Mouse (Mus musculus): ENCODE data around the gene St5. TPM values are rescaled to one million over a fixed set of nuclear protein-coding genes. Genes with fewer than 3 reads are reported as not detected.

The St5 gene
- total RNA-seq, 1 experiment = 25.6 TPM

- DNase-seq (ENCODE audit: low read depth, low spot score) = no peak
- Histone ChIP-seq H3K4me3 (ENCODE audit: insufficient read depth in 1 of 2, low read depth in 1 of 2, low read length in 2 of 2, poor library complexity in 1 of 2, severe bottlenecking in 1 of 2) (peak overlapping the region in 1 of 2 experiments; percentile 29; a peak in 1 of 4 replicates), H3K27ac (ENCODE audit: insufficient read depth, low read depth, low read length, poor library complexity, severe bottlenecking) (no peak overlapping the region), H3K36me3 (ENCODE audit: control insufficient read depth, insufficient read depth, low read length, poor library complexity, severe bottlenecking) (no peaks in the 10 kb centered on the region), H3K4me1 (ENCODE audit: control insufficient read depth in 2 of 2, insufficient read depth in 2 of 2, low read length in 2 of 2, poor library complexity in 1 of 2) (peaks cover 2 to 18% of the 10 kb centered on the region in 2 experiments; a peak in 1 of 4 replicates), H3K9me3 (ENCODE audit: control insufficient read depth, insufficient read depth, low read depth, low read length) (no peaks in the 10 kb centered on the region), H3K9ac (ENCODE audit: insufficient read depth, low read depth, low read length, poor library complexity, severe bottlenecking) (no peak overlapping the region)
- TF ChIP-seq ZC3H11A (IDR thresholded peaks at IDR 0.05; ENCODE audit: borderline replicate concordance, low read depth, low read length) (no peak), CHD2 (IDR thresholded peaks at IDR 0.05; ENCODE audit: low read depth, low read length) (no peak), ZNF384 (IDR thresholded peaks at IDR 0.05; ENCODE audit: low read depth, low read length) (no peak), MAFK (IDR thresholded peaks at IDR 0.05; ENCODE audit: insufficient read depth, low read depth, low read length) (no peak), HCFC1 (IDR thresholded peaks at IDR 0.05; ENCODE audit: borderline replicate concordance, insufficient read depth, low read length) (no peak)
- in situ Hi-C loops (cut with MboI; ENCODE audit: low sequenced_read_pairs in 2 of 2, unreplicated experiment in 2 of 2) = no loop called here
These were observed 87.8 kb downstream of the St5 start for GRCm38 (mm10) chr7:109615601-109616000.

DNA sequence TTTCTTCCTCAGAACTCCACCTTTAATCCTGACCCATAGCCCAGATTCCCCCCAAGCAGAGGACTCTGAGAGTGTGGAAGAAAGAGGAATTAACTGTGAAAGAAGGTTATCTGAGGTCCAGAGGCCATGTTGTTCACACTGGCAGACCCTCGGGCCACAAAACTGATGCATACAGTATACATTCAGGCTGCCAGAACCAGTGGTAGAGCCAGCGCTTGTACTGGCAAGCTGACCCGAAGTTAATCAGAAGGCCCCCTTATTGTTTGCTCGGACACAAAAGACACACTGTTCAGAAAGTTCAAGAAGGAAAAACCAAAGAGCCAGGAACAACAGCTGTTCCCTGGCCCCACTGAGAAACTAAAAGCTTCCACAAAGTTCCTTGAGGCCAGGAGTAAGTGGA is 88.5 kb downstream of the St5 start:
- no peak for TF ChIP-seq MAFK (IDR thresholded peaks at IDR 0.05; ENCODE audit: insufficient read depth, low read depth, low read length)
- no peak for TF ChIP-seq CHD2 (IDR thresholded peaks at IDR 0.05; ENCODE audit: low read depth, low read length)
- TF ChIP-seq ZNF384 (IDR thresholded peaks at IDR 0.05; ENCODE audit: low read depth, low read length) = no peak
- no peak for TF ChIP-seq ZC3H11A (IDR thresholded peaks at IDR 0.05; ENCODE audit: borderline replicate concordance, low read depth, low read length)
- TF ChIP-seq HCFC1 (IDR thresholded peaks at IDR 0.05; ENCODE audit: borderline replicate concordance, insufficient read depth, low read length) = no peak
- no peak overlapping the region for H3K9ac ChIP-seq (ENCODE audit: insufficient read depth, low read depth, low read length, poor library complexity, severe bottlenecking)
- in situ Hi-C loops (cut with MboI; ENCODE audit: low sequenced_read_pairs in 2 of 2, unreplicated experiment in 2 of 2) = no loop called here
- DNase-seq (ENCODE audit: low read depth, low spot score) = no peak
- H3K4me1 ChIP-seq (ENCODE audit: control insufficient read depth in 2 of 2, insufficient read depth in 2 of 2, low read length in 2 of 2, poor library complexity in 1 of 2) = peaks cover 2 to 20% of the 10 kb centered on the region in 2 experiments; a peak in 1 of 4 replicates
- H3K27ac ChIP-seq (ENCODE audit: insufficient read depth, low read depth, low read length, poor library complexity, severe bottlenecking) = no peak overlapping the region
- H3K36me3 ChIP-seq (ENCODE audit: control insufficient read depth, insufficient read depth, low read length, poor library complexity, severe bottlenecking) = no peaks in the 10 kb centered on the region
- no peak overlapping the region for H3K4me3 ChIP-seq (ENCODE audit: insufficient read depth in 1 of 2, low read depth in 1 of 2, low read length in 2 of 2, poor library complexity in 1 of 2, severe bottlenecking in 1 of 2)
- no peaks in the 10 kb centered on the region for H3K9me3 ChIP-seq (ENCODE audit: control insufficient read depth, insufficient read depth, low read depth, low read length)

GRCm38 (mm10) chr7:109613531-109614021 is 89.8 kb downstream of the St5 start:
- Histone ChIP-seq H3K4me1 (ENCODE audit: control insufficient read depth in 2 of 2, insufficient read depth in 2 of 2, low read length in 2 of 2, poor library complexity in 1 of 2) (peaks cover 8 to 29% of the 10 kb centered on the region in 2 experiments; a peak in 2 of 4 replicates), H3K36me3 (ENCODE audit: control insufficient read depth, insufficient read depth, low read length, poor library complexity, severe bottlenecking) (no peaks in the 10 kb centered on the region), H3K9ac (ENCODE audit: insufficient read depth, low read depth, low read length, poor library complexity, severe bottlenecking) (no peak overlapping the region; the same call in 1 of the 2 replicates), H3K27ac (ENCODE audit: insufficient read depth, low read depth, low read length, poor library complexity, severe bottlenecking) (no peak overlapping the region; the same call in 1 of the 2 replicates), H3K4me3 (ENCODE audit: insufficient read depth in 1 of 2, low read depth in 1 of 2, low read length in 2 of 2, poor library complexity in 1 of 2, severe bottlenecking in 1 of 2) (peak overlapping the region in 1 of 2 experiments; percentile 14; a peak in 2 of 4 replicates), H3K9me3 (ENCODE audit: control insufficient read depth, insufficient read depth, low read depth, low read length) (no peaks in the 10 kb centered on the region)
- no peak for DNase-seq (ENCODE audit: low read depth, low spot score)
- TF ChIP-seq ZC3H11A (IDR thresholded peaks at IDR 0.05; ENCODE audit: borderline replicate concordance, low read depth, low read length) (0 out of 2 replicates have a peak, but pooled peaks have one; percentile 1), MAFK (IDR thresholded peaks at IDR 0.05; ENCODE audit: insufficient read depth, low read depth, low read length) (no peak), ZNF384 (IDR thresholded peaks at IDR 0.05; ENCODE audit: low read depth, low read length) (no peak), CHD2 (IDR thresholded peaks at IDR 0.05; ENCODE audit: low read depth, low read length) (no peak), HCFC1 (IDR thresholded peaks at IDR 0.05; ENCODE audit: borderline replicate concordance, insufficient read depth, low read length) (no peak)
- in situ Hi-C loops (cut with MboI; ENCODE audit: low sequenced_read_pairs in 2 of 2, unreplicated experiment in 2 of 2) = no loop called here

DNA sequence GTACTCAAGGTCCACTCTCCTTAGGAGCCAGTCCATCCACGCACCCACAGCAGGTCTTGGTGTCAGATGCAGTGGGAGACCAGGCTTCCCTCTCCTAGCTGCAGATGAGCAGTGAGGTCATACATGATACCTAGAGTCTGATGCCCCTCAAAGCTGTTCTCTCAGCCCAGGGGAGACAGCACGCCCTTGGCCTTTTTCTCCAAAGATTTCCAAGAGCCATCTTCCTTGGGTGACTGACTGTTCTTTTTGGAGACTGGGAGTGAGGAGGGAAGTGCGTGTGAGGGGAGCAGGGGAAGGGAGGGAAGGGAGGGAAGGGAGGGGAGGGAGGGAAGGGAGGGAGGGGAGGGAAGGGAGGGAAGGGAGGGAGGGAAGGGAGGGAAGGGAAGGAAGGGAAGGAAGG is 90.4 kb downstream of the St5 start:
- H3K9me3 ChIP-seq (ENCODE audit: control insufficient read depth, insufficient read depth, low read depth, low read length) = no peaks in the 10 kb centered on the region
- H3K36me3 ChIP-seq (ENCODE audit: control insufficient read depth, insufficient read depth, low read length, poor library complexity, severe bottlenecking) = no peaks in the 10 kb centered on the region
- in situ Hi-C loops (cut with MboI; ENCODE audit: low sequenced_read_pairs in 2 of 2, unreplicated experiment in 2 of 2) = no loop called here
- no peak overlapping the region for H3K4me3 ChIP-seq (ENCODE audit: insufficient read depth in 1 of 2, low read depth in 1 of 2, low read length in 2 of 2, poor library complexity in 1 of 2, severe bottlenecking in 1 of 2)
- TF ChIP-seq CHD2 (IDR thresholded peaks at IDR 0.05; ENCODE audit: low read depth, low read length) = no peak
- no peak for TF ChIP-seq ZNF384 (IDR thresholded peaks at IDR 0.05; ENCODE audit: low read depth, low read length)
- no peak for TF ChIP-seq ZC3H11A (IDR thresholded peaks at IDR 0.05; ENCODE audit: borderline replicate concordance, low read depth, low read length)
- TF ChIP-seq HCFC1 (IDR thresholded peaks at IDR 0.05; ENCODE audit: borderline replicate concordance, insufficient read depth, low read length) = no peak
- no peak for TF ChIP-seq MAFK (IDR thresholded peaks at IDR 0.05; ENCODE audit: insufficient read depth, low read depth, low read length)
- no peak overlapping the region for H3K9ac ChIP-seq (ENCODE audit: insufficient read depth, low read depth, low read length, poor library complexity, severe bottlenecking)
- DNase-seq (ENCODE audit: low read depth, low spot score) = no peak
- H3K4me1 ChIP-seq (ENCODE audit: control insufficient read depth in 2 of 2, insufficient read depth in 2 of 2, low read length in 2 of 2, poor library complexity in 1 of 2) = peaks cover 8 to 32% of the 10 kb centered on the region in 2 experiments; a peak in 2 of 4 replicates
- H3K27ac ChIP-seq (ENCODE audit: insufficient read depth, low read depth, low read length, poor library complexity, severe bottlenecking) = peak overlapping the region; percentile 34; the same call in 1 of the 2 replicates
